Mouse (Mus musculus) heart, postnatal 14 days (tissue): ENCODE measurements around the gene Tmem14a. TPM values are rescaled to one million over a fixed set of nuclear protein-coding genes. Genes with fewer than 3 reads are reported as not detected.

Experiments
- total RNA-seq, 2 experiments: library from RNA; stranded (reverse); gene quantifications; 2 replicates each; pipeline ENCODE4 v1.2.3; 2021

Tmem14a gene
- total RNA-seq, 2 experiments from 2014 or later = 3.0 to 3.2 TPM

Other genes starting within 250 kb of the Tmem14a start
- 1 to 10 TPM; 8.7 to 9.2 TPM for gene Tram2, start 139.3 kb upstream of the Tmem14a start, total RNA-seq
- 1 to 10 TPM; 2.9 to 7.6 TPM for gene Gsta3, start 22.0 kb downstream of the Tmem14a start, total RNA-seq
- not detected for gene Khdc1a, start 131.1 kb downstream of the Tmem14a start, total RNA-seq
- gene Khdc1c, start 149.8 kb downstream of the Tmem14a start, total RNA-seq = not detected
- gene Khdc1b, start 165.0 kb downstream of the Tmem14a start, total RNA-seq = not detected